Mouse (Mus musculus): ENCODE measurements at regions not wholly inside any gene's neighbourhood (a gene's known extent, or its start where the extent isn't known, plus 50 kb on each side); places are given as distances from the start of the nearest gene placed in this dataset.

DNA sequence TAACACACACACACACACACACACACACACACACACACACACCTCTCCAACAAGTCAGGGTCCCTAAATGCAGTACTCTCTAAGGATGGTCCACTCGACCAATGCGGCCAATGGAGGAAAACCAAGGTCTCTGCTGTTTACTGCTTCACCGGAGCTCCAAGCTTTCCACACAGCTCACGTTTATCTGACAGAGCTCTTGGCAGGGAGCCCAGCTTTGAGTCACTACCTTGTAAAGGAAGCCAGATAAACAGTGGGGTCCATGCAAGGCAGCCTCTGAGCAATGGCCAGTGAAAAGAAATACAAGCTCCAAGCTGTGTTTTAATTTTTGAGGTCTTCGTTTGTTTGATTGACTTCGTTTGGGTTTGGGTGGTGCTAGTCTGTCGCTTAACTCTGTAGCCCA lies 264.9 kb upstream of the Prok2 start:
- Histone ChIP-seq H3K9ac (replicated peaks) (no peak overlapping the region), H3K36me3 (no peaks in the 10 kb centered on the region), H3K4me2 (no peak overlapping the region), H3K27ac (replicated peaks) (no peak overlapping the region), H3K27me3 (replicated peaks) (peaks cover 18% of the 10 kb centered on the region), H3K4me3 (replicated peaks) (no peak overlapping the region), H3K4me1 (peaks cover 9% of the 10 kb centered on the region), H3K9me3 (replicated peaks) (no peaks in the 10 kb centered on the region)
- ATAC-seq (ENCODE audit: low FRiP score): peak; percentile 59; the same call in 1 of the 2 replicates
- WGBS: 39% methylated on average over 7 of the region's 7 CpGs

DNA sequence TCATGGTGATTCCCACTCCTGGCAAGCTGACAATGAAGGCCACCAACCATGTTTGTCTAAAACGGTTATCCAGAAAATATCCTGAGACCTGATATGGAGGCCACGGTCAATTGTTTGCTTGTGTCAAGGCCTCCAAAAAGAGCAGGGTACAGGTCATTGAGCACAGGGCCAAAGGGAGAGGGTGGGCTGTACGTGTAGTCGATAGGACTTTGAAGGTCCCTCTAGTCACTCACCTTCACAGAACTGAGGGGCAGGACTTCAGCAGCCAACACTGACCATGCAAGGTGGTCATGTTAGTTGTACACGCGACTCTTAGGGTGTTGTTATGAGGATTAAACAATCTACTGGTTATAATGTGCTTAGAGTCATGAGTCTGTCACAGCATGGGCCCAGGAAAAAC lies 264.4 kb upstream of the Prok2 start:
- peaks cover 10% of the 10 kb centered on the region for H3K4me1 ChIP-seq

DNA sequence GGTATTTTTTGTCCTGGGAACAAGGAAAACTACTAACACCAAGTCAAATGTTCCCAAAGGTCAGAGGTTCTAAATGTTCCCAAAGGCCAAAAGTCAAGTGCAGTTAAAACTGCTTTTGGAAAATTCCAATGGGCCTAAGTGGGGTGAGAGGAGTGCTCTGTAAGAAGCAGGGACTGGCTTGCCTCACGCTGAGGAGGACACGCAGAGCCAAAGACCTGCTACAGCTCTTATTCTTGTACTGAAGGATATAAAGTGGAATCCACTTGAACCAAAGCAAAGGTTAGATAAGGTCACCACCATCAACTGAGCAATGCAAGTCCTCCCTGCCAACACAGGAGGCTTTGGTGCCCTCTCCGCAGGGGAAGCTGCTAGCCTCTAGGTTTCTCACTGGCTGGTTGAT lies 260.3 kb upstream of the Prok2 start:
- Histone ChIP-seq H3K9ac (replicated peaks) (no peak overlapping the region), H3K27ac (replicated peaks) (no peak overlapping the region), H3K4me1 (peaks cover 21% of the 10 kb centered on the region), H3K9me3 (replicated peaks) (no peaks in the 10 kb centered on the region), H3K36me3 (no peaks in the 10 kb centered on the region), H3K27me3 (replicated peaks) (peaks cover 23% of the 10 kb centered on the region), H3K4me2 (no peak overlapping the region), H3K4me3 (replicated peaks) (no peak overlapping the region)
- ATAC-seq (ENCODE audit: low FRiP score): no peak
- WGBS: 92% methylated on average over 3 of the region's 3 CpGs

More for the DNA sequence above, 264.4 kb upstream of the Prok2 start:
- H3K36me3 ChIP-seq: no peaks in the 10 kb centered on the region
- 77% methylated on average over 6 of the region's 6 CpGs for WGBS
- no peak overlapping the region for H3K4me3 ChIP-seq (replicated peaks)
- H3K27me3 ChIP-seq (replicated peaks): peaks cover 22% of the 10 kb centered on the region
- ATAC-seq (ENCODE audit: low FRiP score): no peak
- H3K9me3 ChIP-seq (replicated peaks): no peaks in the 10 kb centered on the region
- H3K4me2 ChIP-seq: no peak overlapping the region
- H3K9ac ChIP-seq (replicated peaks): no peak overlapping the region
- no peak overlapping the region for H3K27ac ChIP-seq (replicated peaks)

DNA sequence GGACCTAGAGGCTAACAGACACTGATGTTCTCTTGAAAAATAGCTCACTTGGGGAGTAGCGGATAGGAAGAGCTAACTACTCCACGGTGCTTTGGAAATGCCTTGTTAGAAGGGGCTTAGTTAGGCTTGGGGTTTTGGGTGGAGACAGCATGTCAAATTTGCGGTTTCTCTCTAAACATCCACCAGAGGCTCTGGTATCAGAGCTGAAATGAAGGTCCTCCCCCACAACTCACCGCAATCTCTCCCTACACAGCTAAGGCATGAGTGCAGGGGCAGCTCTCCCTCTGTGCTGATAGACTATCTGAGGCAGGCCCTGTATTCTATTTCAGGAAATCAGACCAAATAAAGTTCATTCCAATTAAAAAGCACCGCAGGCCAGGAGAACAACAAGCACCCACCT lies 259.1 kb upstream of the Prok2 start:
- no peak for ATAC-seq (ENCODE audit: low FRiP score)
- 49% methylated on average over 5 of the region's 5 CpGs for WGBS

DNA sequence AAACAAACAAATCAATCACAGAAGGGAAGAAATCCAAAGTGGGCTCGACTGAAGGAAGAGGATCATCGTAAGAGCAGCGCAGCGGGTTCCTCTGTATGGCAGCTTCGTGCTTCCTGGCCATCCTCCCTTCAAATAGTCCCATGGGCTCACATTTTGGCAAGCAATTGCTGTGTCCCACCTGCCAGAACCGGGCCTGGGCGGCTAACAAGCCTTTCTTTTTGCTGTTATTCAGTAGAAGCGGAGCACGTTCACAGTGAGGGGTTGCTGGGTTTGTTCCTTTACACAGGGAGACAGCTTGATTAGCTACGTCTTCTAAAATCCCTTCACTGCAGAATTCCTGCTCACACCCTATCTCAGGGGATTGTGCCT lies 258.6 kb upstream of the Prok2 start:
- 21% methylated on average over 10 of the region's 10 CpGs for WGBS
- H3K27me3 ChIP-seq (replicated peaks): peaks cover 25% of the 10 kb centered on the region
- peaks cover 13% of the 10 kb centered on the region for H3K4me1 ChIP-seq
- no peak for ATAC-seq (ENCODE audit: low FRiP score)
- H3K4me3 ChIP-seq (replicated peaks): no peak overlapping the region
- no peak overlapping the region for H3K9ac ChIP-seq (replicated peaks)
- H3K36me3 ChIP-seq: no peaks in the 10 kb centered on the region
- H3K9me3 ChIP-seq (replicated peaks): no peaks in the 10 kb centered on the region
- H3K4me2 ChIP-seq: no peak overlapping the region
- H3K27ac ChIP-seq (replicated peaks): no peak overlapping the region

More for the DNA sequence above, 259.1 kb upstream of the Prok2 start:
- no peaks in the 10 kb centered on the region for H3K36me3 ChIP-seq
- H3K27ac ChIP-seq (replicated peaks): no peak overlapping the region
- H3K9ac ChIP-seq (replicated peaks): no peak overlapping the region
- H3K4me3 ChIP-seq (replicated peaks): no peak overlapping the region
- no peak overlapping the region for H3K4me2 ChIP-seq
- peaks cover 13% of the 10 kb centered on the region for H3K4me1 ChIP-seq
- H3K9me3 ChIP-seq (replicated peaks): no peaks in the 10 kb centered on the region
- peaks cover 25% of the 10 kb centered on the region for H3K27me3 ChIP-seq (replicated peaks)

DNA sequence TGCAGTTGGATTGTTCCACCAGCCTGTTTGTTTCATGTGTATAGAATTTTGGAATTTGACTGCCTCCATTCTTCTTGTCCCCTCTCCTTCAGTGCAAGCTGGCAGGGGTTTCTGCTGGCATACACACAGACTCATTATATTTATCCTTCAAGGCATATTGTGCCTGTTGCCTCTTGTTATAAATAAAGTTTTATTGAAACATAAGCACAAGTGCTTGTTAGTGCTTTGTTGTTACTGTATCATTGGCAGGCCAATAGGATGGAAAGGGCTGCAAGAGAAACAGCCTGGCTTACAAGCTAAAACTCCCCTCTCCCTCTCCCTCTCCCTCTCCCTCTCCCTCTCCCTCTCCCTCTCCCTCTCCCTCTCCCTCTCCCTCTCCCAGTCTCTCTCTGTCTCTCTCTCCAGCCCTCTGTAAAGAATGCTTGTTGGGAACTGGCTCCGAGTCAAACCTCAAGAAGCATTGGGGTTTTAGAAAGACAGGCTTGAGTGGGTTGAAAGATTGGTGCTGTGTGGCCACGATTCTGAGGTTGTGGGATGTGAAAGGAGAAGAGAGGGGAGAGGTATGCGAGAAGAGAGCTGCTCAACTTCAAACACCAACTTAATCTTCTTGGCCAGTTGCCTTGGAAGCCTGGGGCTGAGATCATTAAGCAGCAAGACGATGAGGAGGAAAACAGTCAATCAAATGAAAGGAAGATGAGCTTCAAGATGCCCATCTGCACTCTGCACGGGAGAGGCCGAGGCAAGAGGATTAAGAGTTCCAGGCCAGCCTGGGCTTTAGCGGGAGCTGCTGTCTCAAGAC lies 258.1 kb upstream of the Prok2 start:
- Histone ChIP-seq H3K9ac (replicated peaks) (no peak overlapping the region), H3K4me2 (no peak overlapping the region), H3K27me3 (replicated peaks) (peaks cover 25% of the 10 kb centered on the region), H3K4me1 (peaks cover 13% of the 10 kb centered on the region), H3K4me3 (replicated peaks) (no peak overlapping the region), H3K27ac (replicated peaks) (no peak overlapping the region), H3K36me3 (no peaks in the 10 kb centered on the region), H3K9me3 (replicated peaks) (no peaks in the 10 kb centered on the region)
- no peak for ATAC-seq (ENCODE audit: low FRiP score)
- WGBS: 33% methylated on average over 7 of the region's 7 CpGs

DNA sequence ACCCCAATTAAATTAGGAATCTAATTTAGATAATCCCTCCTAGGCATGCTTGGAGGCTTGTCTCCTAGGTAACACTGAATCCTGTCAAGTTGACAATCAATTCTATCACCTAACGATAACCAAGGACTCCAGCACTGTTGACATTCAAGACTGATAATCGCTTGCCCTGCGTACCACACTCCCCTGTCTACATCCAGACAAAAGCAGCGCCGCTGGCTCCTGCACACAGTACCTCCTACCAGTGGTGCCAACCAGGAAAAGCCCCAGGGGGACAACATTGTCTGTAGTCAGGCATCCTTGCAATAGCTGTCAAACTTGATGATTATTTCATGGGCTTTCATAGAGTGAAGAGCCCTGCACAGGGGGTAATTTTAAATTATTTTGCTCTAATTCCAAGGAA lies 253.4 kb upstream of the Prok2 start:
- Histone ChIP-seq H3K9ac (replicated peaks) (no peak overlapping the region), H3K4me1 (peaks cover 2% of the 10 kb centered on the region), H3K4me2 (no peak overlapping the region), H3K27ac (replicated peaks) (no peak overlapping the region), H3K4me3 (replicated peaks) (no peak overlapping the region), H3K27me3 (replicated peaks) (peaks cover 6% of the 10 kb centered on the region; the same call in 1 of the 2 replicates), H3K36me3 (no peaks in the 10 kb centered on the region), H3K9me3 (replicated peaks) (no peaks in the 10 kb centered on the region)
- 52% methylated on average over 5 of the region's 5 CpGs for WGBS
- ATAC-seq (ENCODE audit: low FRiP score): no peak

DNA sequence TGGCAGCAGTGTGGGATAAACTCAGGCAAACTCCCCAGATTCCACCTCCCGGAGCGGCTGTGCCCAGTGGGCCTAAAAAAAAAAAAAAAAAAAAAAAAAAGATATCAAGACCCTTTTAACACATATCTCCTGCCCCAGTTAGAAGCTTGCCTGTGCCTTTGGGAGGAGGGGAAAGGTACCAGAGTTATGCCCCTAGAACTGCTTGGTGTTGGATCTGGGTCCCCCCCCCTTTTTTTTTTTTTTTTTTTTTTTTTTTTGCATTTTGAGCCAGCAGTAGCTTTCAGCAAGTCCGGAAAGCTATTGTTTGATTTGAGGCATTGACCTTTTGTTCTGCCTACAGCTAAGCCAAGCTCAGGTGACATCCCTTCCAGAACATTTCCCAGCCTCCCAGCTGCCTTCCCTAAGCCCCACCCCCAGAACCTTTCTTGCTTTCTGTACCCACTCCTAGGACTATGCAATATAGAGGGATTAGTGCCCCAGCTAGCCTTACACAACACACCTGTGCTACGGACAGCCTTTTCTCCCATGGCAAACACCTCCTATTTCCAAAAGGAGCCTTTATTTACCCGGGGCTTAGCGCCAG lies 252.1 kb upstream of the Prok2 start:
- H3K27ac ChIP-seq (replicated peaks): no peak overlapping the region
- no peak overlapping the region for H3K4me3 ChIP-seq (replicated peaks)
- no peak overlapping the region for H3K9ac ChIP-seq (replicated peaks)
- H3K4me1 ChIP-seq: peaks cover 6% of the 10 kb centered on the region; the same call in 1 of the 2 replicates
- H3K4me2 ChIP-seq: no peak overlapping the region
- ATAC-seq (ENCODE audit: low FRiP score): no peak
- no peaks in the 10 kb centered on the region for H3K36me3 ChIP-seq
- no peaks in the 10 kb centered on the region for H3K9me3 ChIP-seq (replicated peaks)
- 73% methylated on average over 6 of the region's 6 CpGs for WGBS
- peaks cover 10% of the 10 kb centered on the region; the same call in 1 of the 2 replicates for H3K27me3 ChIP-seq (replicated peaks)

DNA sequence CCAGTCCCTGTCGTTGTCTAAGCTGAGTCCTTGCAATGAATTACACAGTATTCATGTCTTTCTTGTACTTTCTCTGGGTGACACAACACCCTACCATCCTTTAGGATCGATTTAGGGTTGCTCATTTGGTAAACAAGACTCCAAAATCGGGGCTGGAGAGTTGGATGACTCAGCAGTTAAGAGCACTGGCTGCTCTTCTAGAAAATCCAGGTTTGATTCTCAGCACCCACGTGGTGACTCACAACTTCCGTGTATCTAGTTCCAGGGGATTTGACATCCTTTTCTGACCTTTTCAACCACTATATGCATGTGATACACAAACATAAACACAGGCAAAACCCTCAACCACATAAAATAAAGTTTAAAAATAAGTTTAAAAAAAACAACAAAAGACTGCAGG lies 250.0 kb upstream of the Prok2 start:
- Histone ChIP-seq H3K4me3 (replicated peaks) (no peak overlapping the region), H3K9me3 (replicated peaks) (no peaks in the 10 kb centered on the region), H3K4me2 (no peak overlapping the region), H3K9ac (replicated peaks) (no peak overlapping the region), H3K4me1 (peaks cover 18% of the 10 kb centered on the region), H3K36me3 (no peaks in the 10 kb centered on the region), H3K27ac (replicated peaks) (no peak overlapping the region), H3K27me3 (replicated peaks) (peaks cover 10% of the 10 kb centered on the region; the same call in 1 of the 2 replicates)
- ATAC-seq (ENCODE audit: low FRiP score): no peak
- 82% methylated on average over 5 of the region's 5 CpGs for WGBS

DNA sequence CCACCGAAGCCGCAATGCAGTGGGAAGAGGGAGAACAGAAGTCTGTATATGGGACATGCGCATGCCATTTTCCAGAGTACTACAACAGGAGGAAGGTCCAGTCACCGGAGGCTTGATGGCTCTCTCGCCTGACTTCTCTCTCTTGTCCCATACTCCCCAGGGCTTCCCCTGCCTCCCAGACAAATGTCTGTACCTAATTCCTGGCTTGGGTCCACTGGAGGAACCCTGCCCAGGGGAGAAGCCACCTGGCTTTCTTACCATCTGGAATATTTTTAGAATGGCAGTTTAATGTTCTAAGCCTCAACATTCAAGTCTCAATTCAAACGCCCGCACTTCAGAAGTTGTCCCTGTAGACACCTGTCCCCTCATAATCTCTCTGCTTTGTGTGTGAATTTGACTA lies 249.3 kb upstream of the Prok2 start:
- Histone ChIP-seq H3K9ac (replicated peaks) (no peak overlapping the region), H3K36me3 (no peaks in the 10 kb centered on the region), H3K4me2 (no peak overlapping the region), H3K4me1 (peaks cover 24% of the 10 kb centered on the region), H3K9me3 (replicated peaks) (no peaks in the 10 kb centered on the region), H3K27me3 (replicated peaks) (peaks cover 7% of the 10 kb centered on the region; the same call in 1 of the 2 replicates), H3K4me3 (replicated peaks) (no peak overlapping the region), H3K27ac (replicated peaks) (no peak overlapping the region)
- 89% methylated on average over 7 of the region's 7 CpGs for WGBS
- ATAC-seq (ENCODE audit: low FRiP score): no peak

DNA sequence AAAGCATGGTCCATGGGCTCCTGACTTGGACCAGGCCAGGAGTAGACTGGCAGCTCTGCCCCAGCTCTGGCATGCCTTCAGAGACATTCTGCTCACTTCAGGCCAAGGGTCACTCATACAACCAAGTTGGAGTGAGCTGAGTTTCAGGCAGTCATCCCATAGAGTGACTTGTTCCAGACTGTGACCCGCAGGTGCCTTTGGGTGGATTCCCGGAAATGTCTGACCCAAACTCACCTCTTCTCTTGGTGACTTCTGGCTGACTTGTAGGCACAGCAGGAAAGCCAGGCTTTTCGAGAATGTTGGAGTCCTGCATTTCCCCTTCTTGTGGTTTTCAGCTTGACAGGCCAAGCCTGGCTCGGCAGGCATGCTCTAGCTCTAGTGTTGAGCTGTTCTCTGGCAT lies 248.3 kb upstream of the Prok2 start:
- Histone ChIP-seq H3K9ac (replicated peaks) (no peak overlapping the region), H3K4me2 (no peak overlapping the region), H3K36me3 (no peaks in the 10 kb centered on the region), H3K4me3 (replicated peaks) (no peak overlapping the region), H3K9me3 (replicated peaks) (no peaks in the 10 kb centered on the region), H3K4me1 (peaks cover 29% of the 10 kb centered on the region), H3K27ac (replicated peaks) (no peak overlapping the region), H3K27me3 (replicated peaks) (peaks cover 7% of the 10 kb centered on the region; the same call in 1 of the 2 replicates)
- 92% methylated on average over 4 of the region's 4 CpGs for WGBS
- ATAC-seq (ENCODE audit: low FRiP score): no peak

DNA sequence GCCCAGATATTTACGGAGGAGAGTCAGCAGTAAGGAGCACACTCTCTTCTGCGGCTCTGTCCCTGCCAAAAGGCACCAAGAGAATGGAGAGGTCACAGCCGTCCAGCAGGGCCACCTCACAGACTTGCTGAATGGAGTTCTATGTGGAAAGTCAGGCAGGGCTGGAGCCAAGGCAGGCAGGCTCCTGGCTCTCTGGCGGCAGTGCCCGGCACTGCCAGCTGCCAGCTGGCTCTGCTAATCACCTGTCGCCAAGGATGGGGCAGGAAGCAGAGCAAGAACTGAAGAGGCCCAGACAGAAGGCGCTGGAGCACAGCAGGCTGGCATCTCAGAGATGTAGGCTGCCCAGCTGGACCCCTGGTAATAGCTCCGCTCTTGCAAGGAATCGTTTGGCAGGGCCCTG lies 245.2 kb upstream of the Prok2 start:
- peak; percentile 73 for ATAC-seq (ENCODE audit: low FRiP score)
- Histone ChIP-seq H3K9ac (replicated peaks) (no peak overlapping the region), H3K9me3 (replicated peaks) (no peaks in the 10 kb centered on the region), H3K27me3 (replicated peaks) (peaks cover 9% of the 10 kb centered on the region; the same call in 1 of the 2 replicates), H3K4me2 (no peak overlapping the region), H3K36me3 (no peaks in the 10 kb centered on the region), H3K4me3 (replicated peaks) (no peak overlapping the region), H3K27ac (replicated peaks) (no peak overlapping the region), H3K4me1 (peaks cover 43% of the 10 kb centered on the region)
- WGBS: 25% methylated on average over 9 of the region's 9 CpGs

Data from neural tube, embryonic 15.5 days (tissue).